Mouse (Mus musculus): ENCODE results near the gene Crygb.

DNA sequence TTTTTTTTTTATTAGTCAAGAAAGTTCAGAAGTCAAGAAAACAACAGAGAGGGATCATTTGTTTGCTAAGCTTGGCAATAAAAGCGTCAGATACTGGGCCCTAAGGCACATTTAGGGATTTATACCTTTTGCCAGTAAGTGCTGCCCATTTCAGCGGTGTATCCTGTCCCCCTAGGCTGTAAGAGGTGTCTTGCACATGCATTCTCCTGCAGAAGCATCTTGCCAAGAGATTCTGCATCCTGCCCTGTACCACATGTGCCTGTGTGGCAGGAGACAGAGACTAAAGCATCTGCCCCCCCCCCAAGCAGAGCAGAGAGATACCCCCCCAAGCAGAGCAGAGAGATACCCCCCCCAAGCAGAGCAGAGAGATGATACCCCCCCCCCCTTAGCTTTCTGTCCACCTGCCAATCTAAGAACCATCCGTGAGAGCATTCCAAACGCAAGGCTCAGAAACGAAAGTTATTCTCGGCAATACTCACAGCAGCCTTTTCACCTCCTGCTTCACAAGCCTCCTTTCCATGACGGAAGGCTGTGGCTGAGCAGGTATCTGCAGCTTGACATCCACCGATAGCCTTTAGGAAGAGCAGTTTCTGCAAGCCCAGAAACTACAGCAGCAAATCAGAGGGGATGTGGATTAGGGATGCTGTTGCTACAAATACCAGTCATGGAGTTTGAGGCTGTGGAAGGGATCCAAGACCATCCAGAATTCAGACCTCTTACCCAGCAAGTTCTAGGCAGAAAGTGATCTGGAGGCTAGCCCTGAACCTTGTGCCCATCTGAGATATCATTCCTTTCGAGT, 40.7 kb upstream of the Crygb start, which contains the start of gene D630023F18Rik:
- TF ChIP-seq CTCF (IDR thresholded peaks at IDR 0.05) (no peak), EP300 (IDR thresholded peaks at IDR 0.05) (no peak)

All from lung, postnatal 0 days (tissue).